Mouse (Mus musculus) T-helper 2 cell (primary cell): ENCODE results near the gene Mup16.
"Not testable (repeated sequence)": the region's sequence is repeated elsewhere in the genome, so short reads cannot be mapped to it uniquely, and the experiment has no call there.

ENCODE experiments used
- in situ Hi-C: fragments of 300-600 bp; cut with MboI, MseI; formaldehyde crosslinking; loops from one replicate; pipeline ENCODE4 v1.15.1; 2025; ENCODE audit warnings: high pct_unique_total_duplicates

Mup16 gene

GRCm38 (mm10) chr4:61519431-61519830 lies at the start of gene Mup16:
Gene Mup16, minus strand, starts transcription at chr4:61519531.
- in situ Hi-C loops: not testable (repeated sequence)

- in situ Hi-C loops: not testable (repeated sequence)
Observed at GRCm38 (mm10) chr4:61555887-61556286, 36.6 kb upstream of the Mup16 start.
